Mouse (Mus musculus): ENCODE data around the gene Sgip1. TPM values are rescaled to one million over a fixed set of nuclear protein-coding genes. Genes with fewer than 3 reads are reported as not detected.

The Sgip1 gene
- polyA plus RNA-seq (2014; fragmentation: Illumina TruSeq; extraction: RNeasy Lipid Tissue Mini Kit (QIAGEN cat#74804); ENCODE audit: low read depth, low replicate concordance), result 0.60 TPM

GRCm38 (mm10) chr4:102741287-102741686 is at the start of gene Sgip1:
Gene Sgip1, plus strand, starts transcription at chr4:102741297.

GRCm38 (mm10) chr4:102978440-102978839 is 237.3 kb downstream of the Sgip1 start, which contains the start of gene Tctex1d1:
Gene Tctex1d1, plus strand, starts transcription at chr4:102978606.

Other genes with a start within 250 kb of the Sgip1 start
- not detected for gene Tctex1d1, start 237.3 kb downstream of the Sgip1 start, polyA plus RNA-seq (2014; fragmentation: Illumina TruSeq; extraction: RNeasy Lipid Tissue Mini Kit (QIAGEN cat#74804); ENCODE audit: low read depth, low replicate concordance)